Mouse (Mus musculus): ENCODE data around the gene Thtpa. TPM values are rescaled to one million over a fixed set of nuclear protein-coding genes. Genes with fewer than 3 reads are reported as not detected.

The Thtpa gene
- total and polyA plus RNA-seq, 3 experiments, result 9.0 to 13.2 TPM; not detected in 1

DNA sequence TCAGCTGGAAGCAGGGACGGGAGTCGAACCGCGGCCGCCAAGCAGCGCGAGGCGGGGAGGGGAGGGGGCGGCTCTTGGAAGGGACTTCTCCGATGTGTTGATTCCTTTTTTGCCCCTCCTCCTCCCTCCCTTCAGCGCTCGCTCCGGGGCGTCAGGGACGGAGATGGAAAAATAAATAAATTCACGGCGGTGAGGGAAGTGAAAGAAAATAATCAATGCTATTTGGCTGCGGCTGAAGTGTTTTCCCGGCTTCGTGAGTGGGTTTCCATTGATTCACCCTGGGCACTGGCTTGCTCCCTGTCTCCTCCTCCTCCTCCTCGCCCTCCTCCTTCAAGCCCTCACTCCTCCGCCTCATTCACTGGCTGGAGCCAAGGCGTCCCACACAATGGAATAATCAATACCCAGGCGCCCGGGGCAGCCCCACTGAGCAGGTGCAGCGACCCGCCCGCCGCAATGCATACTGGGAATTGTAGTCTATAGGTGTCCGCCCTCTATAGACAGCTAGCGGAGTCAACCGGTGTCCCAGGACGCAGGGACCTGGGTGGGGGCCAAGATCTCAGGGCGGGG lies 2.5 kb upstream of the Thtpa start, which contains the start of gene Zfhx2 (continued):
- no peak for TF ChIP-seq MEF2A (IDR thresholded peaks at IDR 0.05; ENCODE audit: extremely low read depth, insufficient replicate concordance, low read depth, low read length, poor library complexity, severe bottlenecking)
- no peak for TF ChIP-seq CHD2 (IDR thresholded peaks at IDR 0.05; ENCODE audit: low read length)
- no peak for TF ChIP-seq CHD1 (IDR thresholded peaks at IDR 0.05; ENCODE audit: low read depth, low read length)
- TF ChIP-seq JUND (IDR thresholded peaks at IDR 0.05; ENCODE audit: low read depth, low read length), result no peak
- TF ChIP-seq GATA1 (IDR thresholded peaks at IDR 0.05; ENCODE audit: low read depth, low read length), result no peak
- no peak for TF ChIP-seq MAFK (IDR thresholded peaks at IDR 0.05; ENCODE audit: borderline replicate concordance, low read depth, low read length)
- TF ChIP-seq MAZ (IDR thresholded peaks at IDR 0.05; ENCODE audit: low read depth, low read length), result peak; percentile 57
- TF ChIP-seq E2F4 (IDR thresholded peaks at IDR 0.05; ENCODE audit: borderline replicate concordance, low read depth, low read length), result no peak
- TF ChIP-seq USF2 (IDR thresholded peaks at IDR 0.05; ENCODE audit: borderline replicate concordance in 1 of 2, insufficient read depth in 1 of 2, low read depth in 1 of 2, low read length in 2 of 2), result no peak
- TF ChIP-seq POLR2A (IDR thresholded peaks at IDR 0.05; ENCODE audit: control insufficient read depth in 1 of 2, insufficient read depth in 1 of 2, low read depth in 1 of 2, low read length in 2 of 2, poor library complexity in 1 of 2), result peak in 1 of 2 experiments; percentile 53; a peak in 2 of 4 replicates
- TF ChIP-seq EP300 (IDR thresholded peaks at IDR 0.05; ENCODE audit: low read depth in 1 of 2, low read length in 2 of 2), result no peak
- no peak for TF ChIP-seq UBTF (IDR thresholded peaks at IDR 0.05; ENCODE audit: borderline replicate concordance, insufficient read depth, low read depth, low read length)
- TF ChIP-seq ETS1 (IDR thresholded peaks at IDR 0.05; ENCODE audit: low read depth, low read length), result 0 out of 2 replicates have a peak, but pooled peaks have one; percentile 22
- no peak for TF ChIP-seq TBP (IDR thresholded peaks at IDR 0.05; ENCODE audit: low read depth, low read length)
- no peak for TF ChIP-seq ZMIZ1 (IDR thresholded peaks at IDR 0.05; ENCODE audit: low read depth, low read length)
- no peak for TF ChIP-seq BHLHE40 (IDR thresholded peaks at IDR 0.05; ENCODE audit: borderline replicate concordance, low read depth, low read length)
- peak; percentile 96 for TF ChIP-seq HCFC1 (IDR thresholded peaks at IDR 0.05; ENCODE audit: low read depth, low read length)
- no peak for TF ChIP-seq GABPA (IDR thresholded peaks at IDR 0.05; ENCODE audit: low read depth, low read length)
- TF ChIP-seq NELFE (IDR thresholded peaks at IDR 0.05; ENCODE audit: low read depth, low read length), result no peak

GRCm38 (mm10) chr14:55093927-55094326 lies 657 bp upstream of the Thtpa start:
- Histone ChIP-seq H3K27me3 (ENCODE audit: control insufficient read depth in 1 of 2, insufficient read depth in 2 of 2, low read length in 2 of 2) (no peaks in the 10 kb centered on the region), H3K79me2 (ENCODE audit: control insufficient read depth, insufficient read depth, low read length, poor library complexity) (peaks cover 7% of the 10 kb centered on the region), H3K4me3 (ENCODE audit: control insufficient read depth in 1 of 2, insufficient read depth in 1 of 2, low read depth in 2 of 2, low read length in 2 of 2) (peak overlapping the region; percentile 87 to 93), H3K27ac (ENCODE audit: control insufficient read depth, low read depth, low read length) (no peak overlapping the region), H3K36me3 (ENCODE audit: control insufficient read depth in 1 of 2, insufficient read depth in 2 of 2, low read length in 2 of 2) (peaks cover 0 to 4% of the 10 kb centered on the region in 2 experiments; a peak in 1 of 4 replicates), H3K9ac (ENCODE audit: control insufficient read depth, low read depth, low read length, poor library complexity, severe bottlenecking) (no peak overlapping the region), H3K4me1 (ENCODE audit: control insufficient read depth in 1 of 2, insufficient read depth in 2 of 2, low read length in 2 of 2) (peaks cover 0 to 12% of the 10 kb centered on the region in 2 experiments; a peak in 3 of 4 replicates), H3K9me3 (replicated peaks; ENCODE audit: insufficient read depth, low read length) (no peaks in the 10 kb centered on the region)
- DNase-seq (ENCODE audit: low read depth, low spot score), result peak; percentile 82
- 0 out of 2 replicates have a peak, but pooled peaks have one; percentile 8 for TF ChIP-seq NRF1 (IDR thresholded peaks at IDR 0.05; ENCODE audit: insufficient read depth, low read depth, low read length, poor library complexity, severe bottlenecking)
- TF ChIP-seq SIN3A (IDR thresholded peaks at IDR 0.05; ENCODE audit: low read length), result peak; percentile 66
- TF ChIP-seq MEF2A (IDR thresholded peaks at IDR 0.05; ENCODE audit: extremely low read depth, insufficient replicate concordance, low read depth, low read length, poor library complexity, severe bottlenecking), result no peak
- TF ChIP-seq ZKSCAN1 (IDR thresholded peaks at IDR 0.05; ENCODE audit: low read depth, low read length), result no peak
- peak; percentile 43 for TF ChIP-seq RAD21 (IDR thresholded peaks at IDR 0.05; ENCODE audit: low read depth, low read length)
- no peak for TF ChIP-seq POLR2A (IDR thresholded peaks at IDR 0.05; ENCODE audit: control insufficient read depth in 1 of 2, insufficient read depth in 1 of 2, low read depth in 1 of 2, low read length in 2 of 2, poor library complexity in 1 of 2)
- no peak for TF ChIP-seq GATA1 (IDR thresholded peaks at IDR 0.05; ENCODE audit: low read depth, low read length)
- no peak for TF ChIP-seq MAX (IDR thresholded peaks at IDR 0.05; ENCODE audit: low read length)
- no peak for TF ChIP-seq ZMIZ1 (IDR thresholded peaks at IDR 0.05; ENCODE audit: low read depth, low read length)
- 0 out of 2 replicates have a peak, but pooled peaks have one; percentile 15 for TF ChIP-seq ELF1 (IDR thresholded peaks at IDR 0.05; ENCODE audit: low read depth, low read length)
- TF ChIP-seq CTCF (IDR thresholded peaks at IDR 0.05 in 2 of 3, conservative IDR thresholded peaks at IDR 0.05 in 1 of 3; ENCODE audit: control insufficient read depth in 1 of 3, insufficient read depth in 1 of 3, low read depth in 2 of 3, low read length in 3 of 3, poor library complexity in 1 of 3, severe bottlenecking in 1 of 3), result peak; percentile 41 to 72 (median 65)
- TF ChIP-seq MXI1 (IDR thresholded peaks at IDR 0.05; ENCODE audit: low read depth, low read length), result 0 out of 2 replicates have a peak, but pooled peaks have one; percentile 28
- TF ChIP-seq RCOR1 (IDR thresholded peaks at IDR 0.05; ENCODE audit: low read depth, low read length), result no peak
- no peak for TF ChIP-seq MYC (IDR thresholded peaks at IDR 0.05; ENCODE audit: low read depth, low read length)
- TF ChIP-seq GABPA (IDR thresholded peaks at IDR 0.05; ENCODE audit: low read depth, low read length), result no peak
- no peak for TF ChIP-seq NELFE (IDR thresholded peaks at IDR 0.05; ENCODE audit: low read depth, low read length)
- TF ChIP-seq USF2 (IDR thresholded peaks at IDR 0.05; ENCODE audit: borderline replicate concordance in 1 of 2, insufficient read depth in 1 of 2, low read depth in 1 of 2, low read length in 2 of 2), result no peak
- TF ChIP-seq SMC3 (IDR thresholded peaks at IDR 0.05; ENCODE audit: low read depth, low read length), result peak; percentile 28; the same call in 1 of the 2 replicates
- no peak for TF ChIP-seq UBTF (IDR thresholded peaks at IDR 0.05; ENCODE audit: borderline replicate concordance, insufficient read depth, low read depth, low read length)
- TF ChIP-seq POLR2AphosphoS5 (IDR thresholded peaks at IDR 0.05; ENCODE audit: borderline replicate concordance, low read depth, low read length), result no peak

All from MEL (cell line).